Mouse (Mus musculus): Measurements from ENCODE around the gene Hist1h4k.
"Not testable (repeated sequence)": the region's sequence is repeated elsewhere in the genome, so short reads cannot be mapped to it uniquely, and the experiment has no call there.

Hist1h4k gene

DNA sequence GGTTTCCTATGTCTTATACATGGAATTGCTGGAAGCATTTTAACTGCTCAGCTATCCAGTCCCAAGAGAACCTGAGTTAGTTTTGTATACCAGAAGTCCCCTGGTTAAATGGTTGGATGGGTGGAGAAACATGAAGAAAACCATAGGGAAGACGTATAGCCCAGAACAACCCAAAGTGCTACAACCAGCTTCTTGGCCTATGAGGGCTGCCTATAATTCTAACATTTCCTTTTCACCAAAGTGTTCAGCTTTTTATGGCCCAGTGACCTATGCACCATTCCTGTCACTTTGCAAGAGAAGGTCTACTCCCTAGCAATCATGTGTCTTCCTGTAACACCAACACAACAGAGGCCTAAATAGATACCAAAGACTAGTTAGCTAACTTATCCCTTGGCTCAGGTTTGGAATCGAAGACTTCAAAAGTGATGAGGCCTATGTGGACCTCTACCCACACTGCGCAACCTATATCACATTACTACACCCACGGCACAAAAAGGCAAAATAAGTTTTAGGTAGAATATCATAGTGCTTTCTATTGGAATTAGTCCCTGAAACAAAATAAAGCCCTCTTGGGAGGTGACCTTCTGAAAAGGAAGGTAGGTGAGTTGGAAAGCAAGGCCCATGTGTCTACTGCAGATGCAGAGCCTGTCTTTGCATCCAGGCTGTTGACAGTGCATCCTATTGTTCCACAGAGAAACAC, 31.8 kb downstream of the Hist1h4k start:
- no peak for DNase-seq (ENCODE audit: low spot score)

DNA sequence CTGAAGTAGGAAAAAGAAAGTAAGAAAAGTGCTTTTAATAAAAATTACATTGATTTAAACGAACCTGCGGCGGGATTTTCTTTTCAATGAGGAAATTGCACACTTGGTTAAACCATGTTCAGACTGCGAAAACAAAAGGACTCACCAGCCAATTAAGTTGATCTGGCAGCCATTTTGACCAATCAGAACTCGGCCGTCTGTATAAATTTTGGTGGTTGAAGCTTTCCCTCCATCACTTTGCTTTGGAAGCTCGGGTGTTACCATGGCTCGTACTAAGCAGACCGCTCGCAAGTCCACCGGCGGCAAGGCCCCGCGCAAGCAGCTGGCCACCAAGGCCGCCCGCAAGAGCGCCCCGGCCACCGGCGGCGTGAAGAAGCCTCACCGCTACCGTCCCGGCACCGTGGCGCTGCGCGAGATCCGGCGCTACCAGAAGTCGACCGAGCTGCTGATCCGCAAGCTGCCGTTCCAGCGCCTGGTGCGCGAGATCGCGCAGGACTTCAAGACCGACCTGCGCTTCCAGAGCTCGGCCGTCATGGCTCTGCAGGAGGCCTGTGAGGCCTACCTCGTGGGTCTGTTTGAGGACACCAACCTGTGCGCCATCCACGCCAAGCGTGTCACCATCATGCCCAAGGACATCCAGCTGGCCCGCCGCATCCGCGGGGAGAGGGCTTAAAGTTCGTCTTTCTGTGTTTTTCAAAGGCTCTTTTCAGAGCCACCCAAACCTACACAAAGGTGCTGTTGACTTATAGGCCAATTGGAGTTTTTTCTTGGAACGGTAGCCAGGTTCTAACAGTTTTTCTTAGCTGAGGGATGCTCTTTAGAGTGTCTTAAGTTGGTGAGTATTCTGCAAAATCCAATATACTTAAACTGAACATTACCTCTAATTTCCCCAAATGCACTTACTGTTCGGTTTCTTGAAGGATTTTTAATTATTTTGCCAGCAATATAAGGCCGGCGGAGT, 32.6 kb downstream of the Hist1h4k start, which contains the start of gene Hist1h3h:
Gene Hist1h3h, plus strand, starts transcription at position 263 of the 961 bp plus-strand sequence.
- DNase-seq (ENCODE audit: low spot score) = peak; percentile 74

DNA sequence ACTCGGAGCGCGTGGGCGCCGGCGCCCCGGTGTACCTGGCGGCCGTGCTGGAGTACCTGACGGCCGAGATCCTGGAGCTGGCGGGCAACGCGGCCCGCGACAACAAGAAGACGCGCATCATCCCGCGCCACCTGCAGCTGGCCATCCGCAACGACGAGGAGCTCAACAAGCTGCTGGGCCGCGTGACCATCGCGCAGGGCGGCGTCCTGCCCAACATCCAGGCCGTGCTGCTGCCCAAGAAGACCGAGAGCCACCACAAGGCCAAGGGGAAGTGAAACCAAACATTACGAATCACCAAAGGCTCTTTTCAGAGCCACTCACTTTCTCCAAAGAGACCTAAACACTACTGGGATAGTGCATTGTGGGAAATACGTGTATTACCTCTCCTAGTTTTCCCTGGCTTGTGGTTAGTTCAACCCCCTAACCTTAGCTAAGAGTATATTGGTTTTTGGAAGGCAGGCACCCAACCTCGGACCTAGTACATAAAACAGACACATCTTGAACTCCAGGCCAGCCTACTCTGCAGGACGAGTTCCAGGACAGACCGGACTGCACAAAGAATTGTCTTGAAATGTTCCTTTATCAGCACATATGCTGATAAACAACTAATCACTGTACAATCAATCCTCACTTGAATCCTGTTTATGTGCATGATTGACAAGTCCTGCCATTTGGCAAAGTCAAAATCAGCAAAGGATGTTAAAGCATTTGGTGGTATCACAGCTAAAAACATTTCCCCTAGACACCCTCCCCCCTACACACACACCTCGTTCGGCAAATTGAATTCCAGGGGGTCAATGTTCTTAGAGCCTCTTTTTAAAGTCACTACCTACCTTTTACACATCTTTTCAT, 33.5 kb downstream of the Hist1h4k start:
- not testable (repeated sequence) for DNase-seq (ENCODE audit: low spot score)

DNA sequence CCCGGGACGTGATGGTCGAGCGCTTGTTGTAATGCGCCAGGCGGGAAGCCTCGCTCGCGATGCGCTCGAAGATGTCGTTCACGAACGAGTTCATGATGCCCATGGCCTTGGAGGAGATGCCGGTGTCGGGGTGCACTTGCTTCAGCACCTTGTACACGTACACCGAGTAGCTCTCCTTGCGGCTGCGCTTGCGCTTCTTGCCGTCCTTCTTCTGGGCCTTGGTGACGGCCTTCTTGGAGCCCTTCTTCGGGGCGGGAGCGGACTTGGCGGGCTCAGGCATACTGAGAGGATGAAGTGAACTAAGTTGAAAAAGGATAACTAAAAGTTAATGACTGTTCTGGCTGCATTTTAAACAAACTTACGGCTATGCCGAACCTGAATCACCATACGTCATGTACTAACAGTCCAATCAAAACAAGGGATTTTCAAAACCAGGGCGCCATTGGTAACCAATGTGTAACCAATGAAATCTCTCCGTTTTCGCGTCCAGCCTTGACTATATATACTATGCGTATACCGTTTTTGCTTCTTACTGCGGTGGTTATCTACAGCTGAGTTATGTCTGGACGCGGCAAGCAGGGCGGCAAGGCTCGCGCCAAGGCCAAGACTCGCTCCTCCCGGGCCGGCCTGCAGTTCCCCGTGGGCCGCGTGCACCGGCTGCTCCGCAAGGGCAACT, 34.3 kb downstream of the Hist1h4k start, which contains the start of the genes Hist1h2bl and Hist1h2ai:
Gene Hist1h2bl, minus strand, starts transcription at position 280 of the 676 bp plus-strand sequence.
Gene Hist1h2ai, plus strand, starts transcription at position 559 of the 676 bp plus-strand sequence.
- peak; percentile 64 for DNase-seq (ENCODE audit: low spot score)

DNA sequence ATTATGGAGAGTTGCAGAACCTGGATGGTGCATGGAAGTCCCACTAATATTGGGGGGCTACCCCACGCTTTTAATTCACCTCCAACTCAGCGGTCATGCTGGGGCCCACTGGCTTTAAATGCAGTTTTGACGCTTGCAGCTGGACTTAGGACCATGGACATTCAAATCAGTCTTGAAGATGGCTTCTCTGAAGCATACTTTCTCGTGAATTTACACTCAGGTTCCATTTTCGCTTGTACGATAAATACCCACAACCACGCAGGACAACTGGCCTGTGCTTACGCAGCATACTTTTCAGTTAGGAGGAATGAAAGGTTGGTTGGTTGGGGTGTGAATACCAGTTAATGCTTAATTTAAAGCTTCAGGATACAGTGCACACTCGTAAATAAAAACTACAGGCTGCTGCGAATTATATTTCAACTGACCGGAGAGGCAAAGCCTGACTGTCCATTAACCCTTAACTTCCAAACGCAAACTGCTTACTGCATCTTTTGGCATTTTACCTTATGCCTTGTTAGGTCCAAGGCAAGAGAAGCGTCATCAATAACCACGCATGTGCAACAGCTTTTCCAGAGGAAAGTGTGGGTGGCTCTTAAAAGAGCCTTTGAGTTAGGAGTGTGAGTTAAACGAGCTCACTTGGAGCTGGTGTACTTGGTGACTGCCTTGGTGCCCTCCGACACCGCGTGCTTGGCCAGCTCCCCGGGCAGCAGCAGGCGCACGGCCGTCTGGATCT, 35.0 kb downstream of the Hist1h4k start:
- no peak for DNase-seq (ENCODE audit: low spot score)

DNA sequence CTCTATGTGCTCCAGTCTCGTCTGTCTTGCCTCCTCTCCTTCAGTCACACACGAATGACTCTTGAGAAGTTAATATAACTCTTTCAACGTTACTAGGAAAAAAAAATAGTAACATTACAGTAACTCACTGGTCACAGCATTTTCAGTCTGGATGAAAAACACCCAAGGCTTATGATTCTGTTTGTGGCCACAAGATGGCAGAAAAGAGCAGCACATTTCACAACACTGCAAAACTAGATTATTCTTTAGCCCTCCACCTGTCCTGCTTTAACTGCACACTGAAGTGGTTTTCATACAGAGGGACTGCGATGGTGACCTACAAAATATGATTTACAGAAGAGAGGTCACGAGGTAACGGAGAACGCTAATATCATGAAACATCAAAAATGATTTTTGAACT, 35.6 kb downstream of the Hist1h4k start:
- peak; percentile 59 for DNase-seq (ENCODE audit: low spot score)

DNA sequence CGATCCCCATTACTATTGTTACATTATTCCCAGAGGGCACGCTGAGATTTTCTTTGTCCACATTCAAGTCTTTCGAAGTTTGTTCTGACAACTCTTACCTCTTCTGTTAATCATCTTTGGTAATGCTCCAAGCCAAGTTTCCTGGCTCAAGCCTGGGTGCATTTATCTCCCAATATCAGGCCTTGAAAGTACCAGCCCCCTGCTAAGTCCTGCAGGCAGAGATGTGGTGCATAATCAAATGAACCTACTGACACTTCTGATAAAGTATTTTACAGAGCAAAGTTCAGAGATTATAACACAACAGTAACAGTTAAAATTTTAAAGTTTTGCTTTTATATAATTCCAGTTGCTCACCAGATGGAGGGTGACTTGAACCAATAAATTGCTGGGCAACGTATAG, 38.6 kb downstream of the Hist1h4k start:
- DNase-seq (ENCODE audit: low spot score) = no peak

DNA sequence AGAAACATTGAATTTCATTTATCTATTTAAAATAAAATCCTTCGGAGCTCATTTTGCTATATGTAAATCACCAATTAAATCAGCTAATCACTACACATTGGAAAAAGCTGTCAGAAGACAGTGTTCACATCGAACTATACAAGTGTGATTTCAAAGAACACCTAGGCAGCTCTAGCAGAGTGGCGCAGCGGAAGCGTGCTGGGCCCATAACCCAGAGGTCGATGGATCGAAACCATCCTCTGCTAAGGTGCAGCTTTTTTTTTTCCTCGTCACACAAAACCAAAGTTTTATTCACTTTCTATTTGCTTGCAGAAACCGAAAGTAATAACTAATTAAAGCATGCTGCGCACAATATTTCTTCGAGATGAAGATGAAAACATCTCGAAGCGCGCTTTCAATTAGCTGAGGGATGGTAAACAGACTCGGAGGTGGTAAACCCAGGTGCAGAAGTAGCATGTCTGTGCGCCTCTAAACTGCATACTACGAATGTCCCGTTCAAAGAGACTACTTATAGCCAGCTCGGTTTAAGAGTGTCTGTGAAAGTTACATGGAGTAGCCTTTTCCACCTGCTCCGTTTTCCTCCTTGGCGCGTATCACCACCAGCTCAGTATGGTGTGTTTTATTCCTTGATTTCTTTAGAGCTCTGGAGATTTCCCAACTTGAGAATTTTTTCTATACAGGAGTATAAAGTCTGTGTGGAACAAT, 39.3 kb downstream of the Hist1h4k start:
- DNase-seq (ENCODE audit: low spot score) = peak; percentile 85

DNA sequence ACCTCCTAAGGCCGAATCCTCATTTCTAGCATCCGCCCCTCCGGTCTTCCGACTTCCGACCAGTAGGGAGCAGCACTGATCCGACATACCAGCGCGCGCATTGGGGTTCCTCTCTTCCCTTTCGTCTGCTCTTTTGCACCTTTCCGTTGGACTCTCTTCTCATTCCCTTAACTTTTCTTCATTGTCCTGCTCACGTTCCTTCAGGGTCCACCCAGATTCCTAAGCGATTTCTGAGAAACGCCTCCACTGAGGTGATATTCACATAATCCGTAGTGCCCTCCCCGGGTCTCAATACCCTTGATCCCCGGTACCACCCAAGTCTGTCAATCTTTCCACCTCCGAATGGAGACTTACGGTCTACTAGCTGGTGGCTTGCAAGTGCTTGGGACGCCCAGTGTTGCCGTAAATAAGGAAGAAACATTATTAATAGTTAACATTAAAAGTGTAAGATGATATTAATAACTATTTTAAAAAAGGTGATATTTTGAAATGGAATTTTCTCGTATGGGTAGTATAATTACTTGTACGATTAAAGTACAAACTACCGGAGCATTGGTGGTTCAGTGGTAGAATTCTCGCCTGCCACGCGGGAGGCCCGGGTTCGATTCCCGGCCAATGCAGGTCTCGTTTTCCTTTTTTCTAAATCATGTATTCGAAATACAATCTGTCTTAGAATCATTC, 40.1 kb downstream of the Hist1h4k start:
- peak; percentile 93 for DNase-seq (ENCODE audit: low spot score)

DNA sequence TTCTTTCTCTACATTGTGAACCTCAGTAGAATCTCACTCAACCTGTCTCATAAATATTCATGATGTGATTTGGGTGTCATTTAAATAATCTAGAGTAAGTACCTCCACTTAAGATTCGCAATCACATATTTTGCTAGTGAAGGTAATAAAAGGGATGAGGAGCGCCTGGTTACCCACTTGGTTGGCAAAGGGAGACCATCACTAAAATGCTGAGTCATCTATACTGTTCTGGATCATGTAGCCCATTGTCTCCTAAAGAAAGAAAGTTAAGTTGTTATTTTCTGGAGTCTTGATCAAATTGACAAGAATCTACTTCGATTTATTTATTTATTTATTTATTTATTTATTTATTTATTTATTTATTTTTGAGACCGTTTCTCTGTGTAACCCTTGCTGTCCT, 43.6 kb downstream of the Hist1h4k start:
- DNase-seq (ENCODE audit: low spot score) = no peak

Measured in testis, postnatal 10 days (tissue).